ENCODE assay signal across 7 mouse cellular contexts in genomic region chr3:88831177-88832121, GRCm38 (mm10). TPM values are rescaled to one million over a fixed set of nuclear protein-coding genes. Genes with fewer than 3 reads are reported as not detected.
DNase-seq lines count a peak whose midpoint lies in the region; ATAC-seq and TF ChIP-seq lines count a peak whose summit lies in the region.
"Not testable (repeated sequence)": the region's sequence is repeated elsewhere in the genome, so short reads cannot be mapped to it uniquely, and the experiment has no call there.

No protein-coding gene starts in this region.

- TF ChIP-seq CTCF in brain, embryonic 14.5 days (IDR thresholded peaks at IDR 0.05; ENCODE audit: borderline replicate concordance, extremely low read depth, insufficient read depth, insufficient read length), result not testable (repeated sequence)

- peaks cover 10% of the 10 kb centered on the region for H3K4me1 ChIP-seq in forebrain, embryonic 10.5 days
- not testable (repeated sequence) for H3K4me1 ChIP-seq in heart, embryonic 12.5 days (replicated peaks); limb, embryonic 10.5 days

- peak overlapping the region; percentile 92 for H3K27ac ChIP-seq in forebrain, embryonic 10.5 days
- peak overlapping the region; percentile 86 for H3K27ac ChIP-seq in heart, embryonic 12.5 days (ENCODE audit: poor library complexity, severe bottlenecking)
- H3K27ac ChIP-seq in limb, embryonic 10.5 days, result peak overlapping the region; percentile 68

- 5% methylated on average over 23 of the region's 28 CpGs for WGBS in forebrain, embryonic 10.5 days
- 5% methylated on average over 22 of the region's 28 CpGs for WGBS in heart, embryonic 12.5 days
- WGBS in limb, embryonic 10.5 days, result 7% methylated on average over 22 of the region's 28 CpGs

- peak; percentile 81 for ATAC-seq in heart, embryonic 12.5 days (ENCODE audit: insufficient number of reproducible peaks, low FRiP score)

- H3K9ac ChIP-seq in heart, embryonic 12.5 days, result peak overlapping the region; percentile 45; the same call in 1 of the 2 replicates

- TF ChIP-seq POLR2A in brain, embryonic 14.5 days (IDR thresholded peaks at IDR 0.05; ENCODE audit: borderline replicate concordance, extremely low read depth, insufficient read depth, insufficient read length, poor library complexity, severe bottlenecking), result not testable (repeated sequence)

- peak; percentile 95 for DNase-seq in brain, embryonic 14.5 days (ENCODE audit: low read depth)
- DNase-seq in forebrain, embryonic 10.5 days (ENCODE audit: extremely low spot score, low spot score), result peak; percentile 64
- DNase-seq in kidney, adult 9 months, result peak; percentile 40
- peak; percentile 52 for DNase-seq in limb, embryonic 10.5 days (ENCODE audit: low spot score)
- DNase-seq in mesoderm, embryonic 11.5 days (ENCODE audit: low read depth, low spot score), result peak; percentile 48
- peak; percentile 78 for DNase-seq in right cerebral cortex, postnatal 25 days

- not testable (repeated sequence) for H3K27me3 ChIP-seq in forebrain, embryonic 10.5 days (ENCODE audit: poor library complexity, severe bottlenecking); heart, embryonic 12.5 days (replicated peaks); limb, embryonic 10.5 days (ENCODE audit: low read depth, poor library complexity, severe bottlenecking)

- not testable (repeated sequence) for H3K9me3 ChIP-seq in forebrain, embryonic 10.5 days; heart, embryonic 12.5 days (replicated peaks); limb, embryonic 10.5 days (replicated peaks)

- H3K36me3 ChIP-seq in forebrain, embryonic 10.5 days (replicated peaks), result peaks cover 12% of the 10 kb centered on the region
- peaks cover 10% of the 10 kb centered on the region; the same call in 1 of the 2 replicates for H3K36me3 ChIP-seq in heart, embryonic 12.5 days
- H3K36me3 ChIP-seq in limb, embryonic 10.5 days, result peaks cover 12% of the 10 kb centered on the region

- H3K4me2 ChIP-seq in heart, embryonic 12.5 days, result peak overlapping the region; percentile 64

- peak overlapping the region; percentile 57 for H3K4me3 ChIP-seq in forebrain, embryonic 10.5 days
- peak overlapping the region; percentile 34 for H3K4me3 ChIP-seq in heart, embryonic 12.5 days
- H3K4me3 ChIP-seq in limb, embryonic 10.5 days, result peak overlapping the region; percentile 44

RNA-seq across cellular contexts. Expression of gene Gon4l, which starts 3.6 kb away (rescaled TPM):
- polyA plus RNA-seq in brain, embryonic 14.5 days (2012; rRNA removed), result 25.6 and 38.4 TPM in 2 replicates
- 17.5 and 18.4 TPM in 2 replicates for polyA plus RNA-seq in forebrain, embryonic 10.5 days (2016; fragmentation: Nextera tagmentation; extraction: Ambion mirVana)
- 11.9 and 12.3 TPM in 2 replicates for polyA plus RNA-seq in heart, embryonic 12.5 days (2016; fragmentation: Nextera tagmentation; extraction: Ambion mirVana)
- polyA plus RNA-seq in limb, embryonic 10.5 days (2016; fragmentation: Nextera tagmentation; extraction: Ambion mirVana), result 17.6 and 18.5 TPM in 2 replicates

RNA-seq across cellular contexts. Expression of gene Syt11, which starts 56.5 kb away (rescaled TPM):
- 149 and 165 TPM in 2 replicates for polyA plus RNA-seq in brain, embryonic 14.5 days (2012; rRNA removed)
- 121 and 123 TPM in 2 replicates for polyA plus RNA-seq in forebrain, embryonic 10.5 days (2016; fragmentation: Nextera tagmentation; extraction: Ambion mirVana)
- 18.4 and 20.0 TPM in 2 replicates for polyA plus RNA-seq in heart, embryonic 12.5 days (2016; fragmentation: Nextera tagmentation; extraction: Ambion mirVana)
- 15.1 and 28.1 TPM in 2 replicates for polyA plus RNA-seq in limb, embryonic 10.5 days (2016; fragmentation: Nextera tagmentation; extraction: Ambion mirVana)

Comparison
In these comparisons a context has a peak if more than half of its experiments do, and no peak if none do; other contexts are left out.
1. Peak in every context shown above with its lines: DNase-seq, ATAC-seq, H3K4me3 ChIP-seq and H3K27ac ChIP-seq.
2. DNase-seq: peak in every context shown above with its lines; median percentile 95 in brain, embryonic 14.5 days; 78 in right cerebral cortex, postnatal 25 days; 64 in forebrain, embryonic 10.5 days; 52 in limb, embryonic 10.5 days; 48 in mesoderm, embryonic 11.5 days; 40 in kidney, adult 9 months.